ENCODE assay signal across 8 mouse cellular contexts in genomic region chr12:51678844-51679243, GRCm38 (mm10). TPM values are rescaled to one million over a fixed set of nuclear protein-coding genes. Genes with fewer than 3 reads are reported as not detected.
A peak's percentile ranks its signal among the peaks of the same experiment; 100 is the strongest.
DNase-seq lines count a peak whose midpoint lies in the region; ATAC-seq and TF ChIP-seq lines count a peak whose summit lies in the region.

No protein-coding gene starts in this region.

- 84% methylated on average over 1 of the region's 1 CpGs for WGBS in embryonic facial prominence, embryonic 14.5 days
- WGBS in embryonic facial prominence, embryonic 10.5 days = 92% methylated on average over 1 of the region's 1 CpGs
- 89% methylated on average over 1 of the region's 1 CpGs for WGBS in lung, embryonic 15.5 days
- 78% methylated on average over 1 of the region's 1 CpGs for WGBS in lung, adult 2 months

- no peak for TF ChIP-seq CTCF in lung, adult 2 months (IDR thresholded peaks at IDR 0.05; ENCODE audit: insufficient read depth, low read length)

- no peaks in the 10 kb centered on the region; the same call in 1 of the 2 replicates for H3K36me3 ChIP-seq in embryonic facial prominence, embryonic 14.5 days (ENCODE audit: control insufficient read depth, insufficient read depth, low read length)
- peaks cover 12% of the 10 kb centered on the region for H3K36me3 ChIP-seq in embryonic facial prominence, embryonic 10.5 days (replicated peaks)
- H3K36me3 ChIP-seq in lung, embryonic 15.5 days = no peaks in the 10 kb centered on the region

- DNase-seq in embryonic facial prominence, embryonic 14.5 days (ENCODE audit: low spot score) = no peak
- DNase-seq in embryonic facial prominence, embryonic 10.5 days (ENCODE audit: low spot score) = no peak
- DNase-seq in lung, adult 2 months = no peak
- DNase-seq in gastrocnemius, adult 18-20 months (ENCODE audit: low spot score) = no peak
- no peak for DNase-seq in frontal cortex, adult 2 months (ENCODE audit: extremely low spot score in 1 of 2, low spot score in 1 of 2)

- H3K4me3 ChIP-seq in embryonic facial prominence, embryonic 14.5 days (ENCODE audit: low read depth, low read length) = no peak overlapping the region
- H3K4me3 ChIP-seq in embryonic facial prominence, embryonic 10.5 days = no peak overlapping the region
- no peak overlapping the region for H3K4me3 ChIP-seq in lung, embryonic 15.5 days
- no peak overlapping the region for H3K4me3 ChIP-seq in lung, adult 2 months (replicated peaks; ENCODE audit: extremely low read depth, low read depth, low read length)

- no peak for TF ChIP-seq POLR2A in lung, adult 2 months (IDR thresholded peaks at IDR 0.05; ENCODE audit: borderline replicate concordance, extremely low read depth, low read depth, low read length)

- H3K4me2 ChIP-seq in embryonic facial prominence, embryonic 14.5 days (ENCODE audit: low read depth, low read length) = no peak overlapping the region
- H3K4me2 ChIP-seq in lung, embryonic 15.5 days = no peak overlapping the region

- no peak overlapping the region for H3K27ac ChIP-seq in embryonic facial prominence, embryonic 14.5 days (replicated peaks; ENCODE audit: low read depth, low read length)
- H3K27ac ChIP-seq in embryonic facial prominence, embryonic 10.5 days (replicated peaks) = no peak overlapping the region
- no peak overlapping the region for H3K27ac ChIP-seq in lung, embryonic 15.5 days

- H3K9me3 ChIP-seq in embryonic facial prominence, embryonic 14.5 days (ENCODE audit: control insufficient read depth, low read length) = no peaks in the 10 kb centered on the region
- H3K9me3 ChIP-seq in embryonic facial prominence, embryonic 10.5 days = no peaks in the 10 kb centered on the region
- H3K9me3 ChIP-seq in lung, embryonic 15.5 days = no peaks in the 10 kb centered on the region

- H3K9ac ChIP-seq in embryonic facial prominence, embryonic 14.5 days (ENCODE audit: low read depth, low read length) = no peak overlapping the region
- no peak overlapping the region for H3K9ac ChIP-seq in lung, embryonic 15.5 days

- H3K4me1 ChIP-seq in embryonic facial prominence, embryonic 14.5 days (ENCODE audit: control insufficient read depth, insufficient read depth, low read length) = no peaks in the 10 kb centered on the region; the same call in 1 of the 2 replicates
- peaks cover 4% of the 10 kb centered on the region; the same call in 1 of the 2 replicates for H3K4me1 ChIP-seq in embryonic facial prominence, embryonic 10.5 days
- H3K4me1 ChIP-seq in lung, embryonic 15.5 days = peaks cover 9% of the 10 kb centered on the region
- H3K4me1 ChIP-seq in lung, adult 2 months (ENCODE audit: control insufficient read depth, insufficient read depth, low read length) = peaks cover 11% of the 10 kb centered on the region

- H3K27me3 ChIP-seq in embryonic facial prominence, embryonic 14.5 days (replicated peaks; ENCODE audit: control insufficient read depth, insufficient read depth, low read length) = no peaks in the 10 kb centered on the region
- no peaks in the 10 kb centered on the region for H3K27me3 ChIP-seq in embryonic facial prominence, embryonic 10.5 days (replicated peaks; ENCODE audit: low read depth, poor library complexity, severe bottlenecking)
- no peaks in the 10 kb centered on the region for H3K27me3 ChIP-seq in lung, embryonic 15.5 days

- 0 out of 2 replicates have a peak, but pooled peaks have one; percentile 22 for ATAC-seq in embryonic facial prominence, embryonic 14.5 days (ENCODE audit: low read depth)
- ATAC-seq in lung, embryonic 15.5 days (ENCODE audit: borderline replicate concordance, extremely low read depth, low FRiP score, low TSS enrichment) = peak; percentile 35; the same call in 1 of the 2 replicates
- peak; percentile 97 for ATAC-seq in granulocyte monocyte progenitor cell, adult 5-6 weeks (replicated peaks; ENCODE audit: poor library complexity, severe bottlenecking)
- peak; percentile 73 for ATAC-seq in megakaryocyte-erythroid progenitor cell, adult 5-6 weeks (replicated peaks; ENCODE audit: low FRiP score, low TSS enrichment, poor library complexity, severe bottlenecking)

RNA-seq across cellular contexts. Expression of gene Ap4s1, which starts 12.0 kb away (rescaled TPM):
- 29.7 and 35.8 TPM in 2 replicates for polyA plus RNA-seq in embryonic facial prominence, embryonic 14.5 days (2014; fragmentation: Nextera tagmentation; extraction: Ambion mirVana)
- 35.3 and 35.8 TPM in 2 replicates for polyA plus RNA-seq in embryonic facial prominence, embryonic 10.5 days (2016; fragmentation: Nextera tagmentation; extraction: Ambion mirVana)
- 34.8 and 39.1 TPM in 2 replicates for polyA plus RNA-seq in lung, embryonic 15.5 days (2015; fragmentation: Nextera tagmentation; extraction: Ambion mirVana)
- polyA plus RNA-seq in lung, adult 2 months (2012; rRNA removed) = 8.8 and 10.9 TPM in 2 replicates
- 23.7 and 40.1 TPM in 2 replicates for total RNA-seq in granulocyte monocyte progenitor cell, adult 5-6 weeks (2014; fragmentation: Nextera tagmentation)
- total RNA-seq in granulocyte monocyte progenitor cell, adult 5-6 weeks (2017) = 16.8 and 27.4 TPM in 2 replicates
- 16.7 and 19.4 TPM in 2 replicates for total RNA-seq in megakaryocyte-erythroid progenitor cell, adult 5-6 weeks (2014; fragmentation: Nextera tagmentation)
- total RNA-seq in megakaryocyte-erythroid progenitor cell, adult 5-6 weeks (2017) = 15.0 and 23.5 TPM in 2 replicates
- total RNA-seq in gastrocnemius, adult 18-20 months (2021) = 10 to 100 TPM; 59.6 to 61.8 TPM
- 57.1 and 58.9 TPM in 2 replicates for polyA plus RNA-seq in frontal cortex, adult 2 months (2012; rRNA removed)

RNA-seq across cellular contexts. Expression of gene Strn3, which starts 12.9 kb away (rescaled TPM):
- polyA plus RNA-seq in embryonic facial prominence, embryonic 14.5 days (2014; fragmentation: Nextera tagmentation; extraction: Ambion mirVana) = 68.8 and 70.2 TPM in 2 replicates
- 39.3 and 41.3 TPM in 2 replicates for polyA plus RNA-seq in embryonic facial prominence, embryonic 10.5 days (2016; fragmentation: Nextera tagmentation; extraction: Ambion mirVana)
- 40.7 and 43.5 TPM in 2 replicates for polyA plus RNA-seq in lung, embryonic 15.5 days (2015; fragmentation: Nextera tagmentation; extraction: Ambion mirVana)
- 19.3 and 19.9 TPM in 2 replicates for polyA plus RNA-seq in lung, adult 2 months (2012; rRNA removed)
- total RNA-seq in granulocyte monocyte progenitor cell, adult 5-6 weeks (2014; fragmentation: Nextera tagmentation) = 30.4 and 34.3 TPM in 2 replicates
- total RNA-seq in granulocyte monocyte progenitor cell, adult 5-6 weeks (2017) = 51.1 and 60.8 TPM in 2 replicates
- 40.2 and 46.4 TPM in 2 replicates for total RNA-seq in megakaryocyte-erythroid progenitor cell, adult 5-6 weeks (2014; fragmentation: Nextera tagmentation)
- 60.6 and 67.3 TPM in 2 replicates for total RNA-seq in megakaryocyte-erythroid progenitor cell, adult 5-6 weeks (2017)
- total RNA-seq in gastrocnemius, adult 18-20 months (2021) = 100 to 1,000 TPM; 148 to 171 TPM
- polyA plus RNA-seq in frontal cortex, adult 2 months (2012; rRNA removed) = 61.3 and 69.0 TPM in 2 replicates

Comparison
In these comparisons a context has a peak if more than half of its experiments do, and no peak if none do; other contexts are left out.
1. ATAC-seq: peak in every context shown above with its lines; median percentile 97 in granulocyte monocyte progenitor cell, adult 5-6 weeks; 73 in megakaryocyte-erythroid progenitor cell, adult 5-6 weeks; 35 in lung, embryonic 15.5 days; 22 in embryonic facial prominence, embryonic 14.5 days.